Mouse (Mus musculus) liver, embryonic 16.5 days (tissue): Measurements from ENCODE around the gene Psd4. TPM values are rescaled to one million over a fixed set of nuclear protein-coding genes. Genes with fewer than 3 reads are reported as not detected.

Experiments used
- ATAC-seq: fragments of 200-750 bp; cut with Nextera tagmentation; 2 replicates; pipeline ENCODE4 v1.8.0; 2017; ENCODE audit warnings: low read depth, mild to moderate bottlenecking, moderate number of reproducible peaks, moderate library complexity
- H3K27ac ChIP-seq: fragments of 300-500 bp; sonication (generic); 2 replicates; pipeline ENCODE4 v1.5.1; 2014; ENCODE audit warnings: mild to moderate bottlenecking, low read length
- H3K27me3 ChIP-seq: fragments of 300-500 bp; sonication (generic); 2 replicates; pipeline ENCODE4 v1.6.1; 2014; ENCODE audit warnings: low read depth, low read length, mixed read lengths; ENCODE audit not compliant: control insufficient read depth, insufficient read depth
- H3K36me3 ChIP-seq: fragments of 300-500 bp; sonication (generic); 2 replicates; pipeline ENCODE4 v1.6.1; 2014; ENCODE audit warnings: mild to moderate bottlenecking; ENCODE audit not compliant: control insufficient read depth, insufficient read depth
- H3K4me1 ChIP-seq: fragments of 300-500 bp; sonication (generic); 2 replicates; pipeline ENCODE4 v1.6.1; 2014; ENCODE audit warnings: low read depth, low read length, mixed read lengths; ENCODE audit not compliant: control insufficient read depth
- H3K4me2 ChIP-seq: fragments of 300-500 bp; sonication (generic); 2 replicates; pipeline ENCODE4 v1.6.1; 2014; ENCODE audit warnings: low read depth, low read length, mixed read lengths
- H3K4me3 ChIP-seq: fragments of 300-500 bp; sonication (generic); 2 replicates; pipeline ENCODE4 v1.5.1; 2014; ENCODE audit warnings: low read depth, mild to moderate bottlenecking, low read length
- H3K9ac ChIP-seq: fragments of 300-500 bp; sonication (generic); 2 replicates; pipeline ENCODE4 v1.6.1; 2014; ENCODE audit warnings: low read depth, low read length
- H3K9me3 ChIP-seq: fragments of 300-500 bp; sonication (generic); replicated peaks from 2 replicates; pipeline ENCODE4 v1.6.1; 2016; ENCODE audit warnings: low read length; ENCODE audit not compliant: control insufficient read depth
- WGBS: fragments of 180-500 bp; shearing (Covaris S2); extraction: QIAGEN DNeasy Blood & Tissue Kit; methylation state at CpG from one replicate; pipeline ENCODE4 v1.1.7; 2014; ENCODE audit not compliant: insufficient replicate concordance; 5-methylcytosine and 5-hydroxymethylcytosine counted together
- polyA plus RNA-seq: library from polyadenylated mRNA; unstranded; fragments of >200 nt; fragmentation: Nextera tagmentation; extraction: Ambion mirVana; gene quantifications from 2 replicates; pipeline ENCODE4 v1.2.1, GENCODE M21; 2015

Gene Psd4
- polyA plus RNA-seq, 1 experiment from 2014 or later: 6.8 TPM

DNA sequence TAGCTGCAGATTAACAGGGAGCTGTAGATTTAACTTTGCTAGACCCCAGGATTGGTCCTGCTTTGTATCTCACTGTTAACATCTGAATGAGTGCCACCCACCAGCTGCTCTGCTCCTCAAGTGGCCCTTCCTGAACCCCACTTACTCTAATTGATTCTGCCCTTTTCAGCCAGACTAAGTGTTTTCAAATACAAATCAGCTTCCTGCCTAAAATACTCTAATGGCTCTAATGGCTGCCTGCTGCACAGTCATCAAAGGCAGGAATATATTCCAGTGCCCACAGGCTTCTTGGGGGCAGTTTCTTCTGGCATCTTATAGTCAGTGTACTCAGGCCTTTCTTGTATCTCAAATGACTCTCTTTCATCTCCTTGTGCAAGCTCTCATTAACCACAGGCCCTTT lies 74.5 kb downstream of the Psd4 start:
- Histone ChIP-seq H3K36me3 (no peaks in the 10 kb centered on the region), H3K27ac (no peak overlapping the region), H3K9ac (no peak overlapping the region), H3K4me2 (no peak overlapping the region), H3K4me3 (no peak overlapping the region), H3K9me3 (no peaks in the 10 kb centered on the region), H3K27me3 (no peaks in the 10 kb centered on the region), H3K4me1 (no peaks in the 10 kb centered on the region)
- ATAC-seq: no peak

DNA sequence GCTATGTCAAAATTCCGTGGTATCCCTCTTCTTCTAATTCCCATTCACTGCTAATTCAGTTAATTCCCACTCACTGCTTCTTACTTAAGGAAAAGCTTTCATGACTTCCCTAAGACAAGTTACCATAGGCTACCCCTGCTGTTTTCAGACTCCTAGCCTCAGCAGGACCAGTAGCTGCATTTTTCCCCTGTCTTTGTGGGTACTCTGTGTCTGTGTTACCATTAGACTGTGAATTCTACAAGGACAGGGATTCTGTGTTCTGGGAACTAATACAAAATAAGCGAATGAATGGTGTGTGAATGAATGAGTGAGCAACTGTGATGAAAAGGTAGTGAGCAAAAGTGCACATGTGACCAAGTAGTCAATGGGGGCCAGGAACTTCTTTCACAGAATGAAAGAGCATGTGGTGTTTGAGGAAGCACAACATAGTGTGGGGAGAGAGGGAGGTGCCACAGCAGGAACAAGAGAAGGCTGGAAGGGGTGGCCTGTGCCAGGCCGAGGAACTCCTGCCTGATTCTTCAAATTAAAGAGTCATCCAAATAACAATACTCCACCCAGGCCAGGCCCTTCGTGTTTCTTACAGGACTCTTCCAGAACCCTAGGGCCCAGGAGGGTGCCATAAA lies 75.0 kb downstream of the Psd4 start:
- no peaks in the 10 kb centered on the region for H3K36me3 ChIP-seq
- no peak overlapping the region for H3K9ac ChIP-seq
- H3K4me1 ChIP-seq: no peaks in the 10 kb centered on the region
- WGBS: 42% methylated on average over 4 of the region's 4 CpGs
- H3K27ac ChIP-seq: no peak overlapping the region
- H3K27me3 ChIP-seq: no peaks in the 10 kb centered on the region
- H3K4me2 ChIP-seq: no peak overlapping the region
- H3K4me3 ChIP-seq: no peak overlapping the region
- H3K9me3 ChIP-seq: no peaks in the 10 kb centered on the region
- ATAC-seq: no peak

DNA sequence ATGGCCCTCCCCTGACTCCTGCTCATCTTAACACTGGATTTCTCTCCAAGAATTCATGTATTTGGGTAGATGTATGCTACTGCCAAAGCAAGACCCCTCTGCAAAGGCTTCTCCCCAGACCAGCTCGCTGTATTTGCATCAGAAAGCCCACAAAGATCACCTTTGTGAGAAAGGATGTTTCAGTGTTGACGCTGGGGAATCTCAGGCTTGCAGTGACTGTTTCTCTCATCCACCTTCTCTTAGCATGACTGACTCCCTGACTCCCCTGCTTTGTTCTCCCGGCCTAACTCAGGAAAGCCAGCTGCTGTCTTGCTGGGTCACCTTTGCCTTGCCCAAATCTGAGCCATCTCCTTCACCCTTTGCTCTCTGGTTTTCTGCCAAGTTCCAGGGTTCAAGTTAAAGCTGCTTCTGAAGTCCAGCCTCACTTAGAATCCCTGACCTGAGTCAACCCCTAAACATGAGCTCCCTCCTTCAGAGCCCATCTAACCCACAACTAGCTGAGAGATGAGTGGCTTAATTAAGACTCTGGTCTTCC lies 75.9 kb downstream of the Psd4 start:
- no peak for ATAC-seq
- H3K4me2 ChIP-seq: no peak overlapping the region
- H3K9ac ChIP-seq: no peak overlapping the region
- H3K36me3 ChIP-seq: no peaks in the 10 kb centered on the region
- H3K9me3 ChIP-seq: no peaks in the 10 kb centered on the region
- H3K4me3 ChIP-seq: no peak overlapping the region
- H3K4me1 ChIP-seq: no peaks in the 10 kb centered on the region
- no peak overlapping the region for H3K27ac ChIP-seq
- WGBS: 46% methylated on average over 3 of the region's 3 CpGs
- H3K27me3 ChIP-seq: no peaks in the 10 kb centered on the region

- 48% methylated on average over 4 of the region's 4 CpGs for WGBS
- H3K4me2 ChIP-seq: no peak overlapping the region
- no peaks in the 10 kb centered on the region for H3K27me3 ChIP-seq
- no peaks in the 10 kb centered on the region for H3K36me3 ChIP-seq
- no peak for ATAC-seq
- H3K4me1 ChIP-seq: no peaks in the 10 kb centered on the region
- H3K9me3 ChIP-seq: no peaks in the 10 kb centered on the region
- H3K9ac ChIP-seq: no peak overlapping the region
- H3K4me3 ChIP-seq: no peak overlapping the region
- no peak overlapping the region for H3K27ac ChIP-seq
Measured at GRCm38 (mm10) chr2:24449111-24449510, 81.7 kb downstream of the Psd4 start.

GRCm38 (mm10) chr2:24453206-24453605 lies 85.8 kb downstream of the Psd4 start:
- H3K27ac ChIP-seq: no peak overlapping the region
- ATAC-seq: no peak

DNA sequence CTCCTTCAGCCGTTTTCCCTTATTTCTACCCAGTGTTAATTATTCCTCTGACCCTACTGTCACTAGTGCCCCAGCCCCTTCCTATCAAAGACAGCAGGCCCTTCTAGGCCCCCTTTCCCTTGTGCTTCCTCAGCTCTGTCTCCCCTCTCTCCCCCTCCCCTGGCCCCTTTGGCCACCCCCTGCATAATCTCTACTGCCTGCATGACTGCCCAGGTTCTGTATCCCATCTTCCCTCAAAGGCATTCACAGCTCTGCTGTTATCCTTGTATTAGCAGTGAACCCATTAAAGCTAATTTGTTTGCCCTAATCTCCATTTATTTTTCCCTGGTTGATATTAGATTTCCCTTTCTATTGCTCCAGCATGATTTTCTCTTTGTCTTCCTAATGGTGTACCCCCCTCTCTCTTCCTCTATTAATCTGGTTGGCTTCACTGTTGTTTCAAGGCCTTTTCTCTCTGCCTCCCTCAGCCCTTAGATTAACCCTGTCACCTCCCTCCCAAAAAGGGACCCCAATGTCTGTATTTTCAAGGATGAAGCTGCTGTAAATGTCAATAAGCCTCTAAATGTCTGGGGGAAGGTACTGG lies 87.1 kb downstream of the Psd4 start:
- Histone ChIP-seq H3K4me3 (no peak overlapping the region), H3K9me3 (no peaks in the 10 kb centered on the region), H3K9ac (no peak overlapping the region), H3K27ac (no peak overlapping the region), H3K4me2 (no peak overlapping the region), H3K4me1 (no peaks in the 10 kb centered on the region), H3K36me3 (no peaks in the 10 kb centered on the region), H3K27me3 (no peaks in the 10 kb centered on the region)
- 40% methylated on average over 1 of the region's 1 CpGs for WGBS
- no peak for ATAC-seq

More at GRCm38 (mm10) chr2:24453206-24453605, 85.8 kb downstream of the Psd4 start:
- Histone ChIP-seq H3K9me3 (no peaks in the 10 kb centered on the region), H3K36me3 (no peaks in the 10 kb centered on the region), H3K4me1 (no peaks in the 10 kb centered on the region), H3K9ac (no peak overlapping the region), H3K4me3 (no peak overlapping the region), H3K27me3 (no peaks in the 10 kb centered on the region), H3K4me2 (no peak overlapping the region)
- WGBS: 61% methylated on average over 5 of the region's 5 CpGs

GRCm38 (mm10) chr2:24455057-24455855 lies 87.9 kb downstream of the Psd4 start:
- Histone ChIP-seq H3K27me3 (no peaks in the 10 kb centered on the region), H3K27ac (no peak overlapping the region), H3K4me3 (no peak overlapping the region), H3K36me3 (no peaks in the 10 kb centered on the region), H3K9ac (no peak overlapping the region), H3K4me1 (no peaks in the 10 kb centered on the region), H3K4me2 (no peak overlapping the region), H3K9me3 (no peaks in the 10 kb centered on the region)
- no peak for ATAC-seq
- WGBS: 36% methylated on average over 6 of the region's 6 CpGs

- H3K4me2 ChIP-seq: no peak overlapping the region
- H3K36me3 ChIP-seq: no peaks in the 10 kb centered on the region
- H3K4me1 ChIP-seq: no peaks in the 10 kb centered on the region; the same call in 1 of the 2 replicates
- no peaks in the 10 kb centered on the region for H3K9me3 ChIP-seq
- H3K9ac ChIP-seq: no peak overlapping the region
- H3K27me3 ChIP-seq: no peaks in the 10 kb centered on the region
- 44% methylated on average over 4 of the region's 4 CpGs for WGBS
- no peak for ATAC-seq
- no peak overlapping the region for H3K27ac ChIP-seq
- H3K4me3 ChIP-seq: no peak overlapping the region
Measured at GRCm38 (mm10) chr2:24456841-24457240, 89.5 kb downstream of the Psd4 start.
